Mouse (Mus musculus) heart, adult 11 months (tissue): ENCODE measurements at regions not wholly inside any gene's neighbourhood (a gene's known extent, or its start where the extent isn't known, plus 50 kb on each side); places are given as distances from the start of the nearest gene placed in this dataset.
A peak's percentile ranks its signal among the peaks of the same experiment; 100 is the strongest.

Experiments
- DNase-seq: peaks from one replicate; pipeline ENCODE4 v3.0.0; 2022

DNA sequence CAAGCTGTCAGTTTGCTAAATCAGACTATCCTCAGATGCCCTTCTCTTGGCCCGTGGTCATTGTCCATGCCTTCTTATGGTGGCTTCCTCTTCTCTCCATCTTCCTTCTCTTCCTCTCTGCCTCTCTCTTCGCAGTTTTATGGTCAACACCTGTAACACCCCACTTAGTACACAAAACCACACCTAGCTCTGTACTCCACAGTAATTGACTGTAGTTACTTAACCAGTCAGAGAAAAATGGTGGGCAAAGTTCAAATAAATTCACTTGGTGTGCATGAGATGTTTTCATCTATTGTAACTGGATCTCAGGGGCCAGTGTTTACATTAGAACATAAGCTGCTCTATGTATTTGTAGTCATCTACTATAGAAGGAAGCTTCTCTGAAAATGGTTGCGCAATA is 807.8 kb upstream of the Cadm2 start:
- no peak for DNase-seq

DNA sequence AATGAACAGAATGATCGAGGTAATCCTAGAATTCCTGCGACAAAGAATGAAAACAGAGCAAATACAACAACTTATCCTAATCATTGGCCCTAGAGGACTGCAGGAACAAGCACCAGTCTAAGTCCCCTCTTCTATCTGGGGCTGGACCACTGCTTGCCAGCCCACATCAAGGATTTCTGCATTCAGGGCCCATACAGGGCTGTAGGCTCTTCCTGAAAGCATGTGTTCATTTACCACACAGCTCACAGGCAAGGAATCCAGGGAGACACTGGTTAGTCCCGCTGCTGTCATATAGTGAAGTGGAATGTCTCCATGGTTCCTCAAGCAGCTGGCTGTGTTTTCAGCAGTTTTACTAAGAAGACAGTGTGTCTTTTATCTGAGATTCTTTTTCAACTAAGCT is 806.8 kb upstream of the Cadm2 start:
- DNase-seq: peak; percentile 77

DNA sequence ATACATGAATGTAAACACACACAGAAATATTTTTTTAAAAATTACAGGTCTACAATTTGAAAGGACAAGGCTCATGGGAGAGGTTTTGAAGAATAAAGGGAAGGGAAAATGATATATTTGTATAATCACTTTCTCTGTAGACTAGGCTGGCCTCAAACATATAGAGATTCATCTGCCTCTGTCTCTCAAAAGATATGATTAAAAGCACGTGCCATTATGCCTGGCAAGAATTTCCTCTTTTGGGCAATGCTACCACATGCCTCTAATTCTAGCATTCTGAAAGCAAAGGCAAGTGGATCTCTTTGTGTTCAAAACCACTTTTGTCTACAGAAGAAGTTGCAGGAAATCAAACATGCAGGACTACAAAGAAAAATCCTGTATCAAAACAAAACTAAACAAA is 804.6 kb upstream of the Cadm2 start:
- DNase-seq: no peak

DNA sequence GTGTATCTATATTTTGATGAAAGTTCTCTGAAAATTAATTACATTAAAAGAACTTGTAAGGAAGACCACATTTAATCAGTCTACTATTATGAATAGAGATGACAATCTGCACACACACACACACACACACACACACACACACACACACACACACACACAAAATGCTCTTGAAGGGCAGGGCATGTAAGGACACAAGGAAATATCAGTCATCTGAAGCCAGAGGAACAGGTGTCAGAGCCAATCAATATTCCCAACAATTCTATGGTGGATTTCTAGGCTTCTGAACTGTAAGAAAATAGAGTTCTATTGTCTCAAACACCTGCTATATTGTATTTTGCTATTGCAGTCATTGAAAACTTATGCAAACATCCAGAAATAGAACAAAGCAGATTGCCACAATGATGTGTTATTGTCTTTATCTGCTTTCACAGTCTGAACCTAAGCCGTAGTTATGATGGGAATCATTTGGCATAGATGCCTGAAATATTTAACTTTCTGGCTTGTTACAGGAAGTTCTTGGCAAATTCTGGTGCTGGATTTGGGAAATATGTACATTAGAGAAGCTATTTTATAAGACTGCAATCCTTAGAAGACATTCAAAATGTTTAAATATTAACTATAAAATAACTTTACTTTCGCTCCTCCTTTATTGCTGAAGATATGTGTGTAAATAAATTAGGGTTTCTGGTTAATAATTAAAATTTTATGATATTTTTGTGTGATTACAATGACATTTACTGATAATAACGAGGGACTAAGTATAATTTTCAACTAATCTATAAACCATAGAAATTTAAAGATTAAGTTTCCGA is 781.4 kb upstream of the Cadm2 start:
- no peak for DNase-seq

DNA sequence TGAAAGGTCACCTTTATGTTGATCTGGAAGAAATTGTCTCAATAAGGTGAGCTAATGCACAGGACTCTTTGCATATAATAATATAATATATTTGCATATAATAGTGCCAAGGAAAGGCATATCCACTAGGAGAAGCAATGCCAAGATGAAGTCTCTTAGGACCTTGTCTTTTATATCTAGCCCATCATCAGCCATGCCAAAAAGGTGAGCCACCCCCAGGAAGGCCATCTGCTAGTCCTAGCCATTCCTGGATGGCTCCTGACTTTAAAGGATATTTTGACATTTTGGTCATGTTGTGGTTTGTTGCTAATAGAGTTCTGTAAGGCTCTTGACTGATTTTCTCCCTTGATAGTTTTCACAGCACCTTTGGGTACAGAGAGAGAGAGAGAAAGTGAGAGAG is 779.9 kb upstream of the Cadm2 start:
- DNase-seq: no peak

DNA sequence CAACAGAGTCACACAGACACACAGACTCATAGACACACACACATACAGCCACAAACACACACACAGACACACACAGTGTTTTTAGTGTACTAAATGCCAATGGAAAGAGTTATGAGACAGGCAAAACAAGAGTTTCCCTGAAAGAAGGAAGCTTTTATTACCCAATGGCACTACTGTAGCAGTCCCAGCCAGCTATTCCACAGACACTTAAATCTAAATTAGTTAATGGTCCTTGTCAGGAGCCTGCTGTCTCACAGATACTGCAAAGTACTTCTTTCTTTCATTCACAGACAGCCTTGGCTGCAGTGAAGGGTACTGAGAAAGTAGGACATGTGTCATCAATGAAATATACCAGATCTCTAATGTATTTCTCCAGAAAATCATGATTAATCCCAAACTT is 730.4 kb upstream of the Cadm2 start:
- no peak for DNase-seq

DNA sequence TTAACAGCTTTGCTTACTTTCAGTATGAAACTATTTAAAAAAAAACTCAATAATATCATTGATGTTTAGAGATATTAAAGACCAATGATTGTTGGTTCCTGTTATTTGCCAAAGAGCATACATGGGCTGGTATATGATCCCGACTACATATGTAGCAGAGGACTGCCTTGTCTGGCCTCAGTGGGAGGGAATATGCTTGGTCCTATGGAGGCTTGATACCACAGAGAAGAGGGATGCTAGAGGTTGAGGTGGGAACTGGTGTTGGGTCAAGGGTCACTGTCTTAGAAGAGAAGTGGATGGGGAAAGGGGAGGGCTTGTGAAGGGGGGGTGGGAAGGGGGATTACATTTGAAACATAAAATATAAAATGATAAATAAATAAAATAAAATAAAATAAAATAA is 718.3 kb upstream of the Cadm2 start:
- no peak for DNase-seq
